Mouse (Mus musculus) gonadal fat pad, adult 2 months (tissue): Measurements from ENCODE around the gene Ankrd34c. TPM values are rescaled to one million over a fixed set of nuclear protein-coding genes. Genes with fewer than 3 reads are reported as not detected.

Source experiments
- DNase-seq: peaks from one replicate; pipeline ENCODE4 v3.0.0-alpha.2; 2012; ENCODE audit warnings: low read depth
- polyA plus RNA-seq: library from polyadenylated mRNA; depleted of rRNA; stranded (reverse); fragments of >200 nt; gene quantifications from 2 replicates; pipeline ENCODE4 v1.2.3, GENCODE M21; 2012; rRNA removed

Gene Ankrd34c
- polyA plus RNA-seq: 0.03 TPM in 1 of 2 replicates, not detected in the other

DNA sequence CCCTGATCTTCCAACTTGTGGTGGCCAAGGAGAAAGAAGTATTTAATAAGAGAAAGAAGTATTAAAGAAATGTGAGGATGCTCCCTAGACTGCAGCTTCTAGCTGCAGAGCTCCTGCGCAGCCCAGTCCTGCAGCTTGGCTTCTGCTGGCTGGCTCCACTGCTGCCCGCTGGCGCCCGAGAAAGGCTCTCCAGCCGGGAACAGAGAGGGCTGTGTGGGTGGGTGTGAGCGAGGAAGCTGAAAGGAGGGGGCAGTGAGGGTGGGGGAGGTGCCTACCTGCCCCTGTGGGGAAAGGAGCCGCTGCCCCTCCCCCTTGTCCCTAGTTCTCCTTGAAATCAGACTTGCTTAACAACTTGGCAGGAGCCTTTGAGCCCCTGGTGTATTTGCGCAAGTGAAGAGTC is at the start of gene Ankrd34c:
Gene Ankrd34c (minus strand): TSS at position 181 of the 400 bp plus-strand sequence.
- no peak for DNase-seq

DNA sequence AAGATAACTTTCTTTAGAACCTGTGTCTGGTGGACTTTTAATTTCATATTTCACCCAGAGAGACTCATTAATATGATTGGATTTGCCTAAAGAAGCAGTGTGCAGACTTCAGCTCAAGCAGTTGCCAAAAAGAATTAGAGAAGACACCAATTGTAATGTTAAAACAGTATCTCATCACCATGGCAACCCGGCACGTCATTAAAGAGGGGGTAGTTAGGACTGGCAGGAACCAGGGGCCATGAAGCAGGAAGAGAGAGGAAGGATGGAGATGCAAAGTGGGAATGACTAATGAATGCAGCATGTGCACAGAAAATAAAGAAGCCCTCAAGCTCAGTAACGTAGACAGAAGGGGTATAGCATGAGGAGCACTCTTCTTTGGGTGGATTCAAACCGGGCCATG is 49.3 kb upstream of the Ankrd34c start:
- DNase-seq: no peak

DNA sequence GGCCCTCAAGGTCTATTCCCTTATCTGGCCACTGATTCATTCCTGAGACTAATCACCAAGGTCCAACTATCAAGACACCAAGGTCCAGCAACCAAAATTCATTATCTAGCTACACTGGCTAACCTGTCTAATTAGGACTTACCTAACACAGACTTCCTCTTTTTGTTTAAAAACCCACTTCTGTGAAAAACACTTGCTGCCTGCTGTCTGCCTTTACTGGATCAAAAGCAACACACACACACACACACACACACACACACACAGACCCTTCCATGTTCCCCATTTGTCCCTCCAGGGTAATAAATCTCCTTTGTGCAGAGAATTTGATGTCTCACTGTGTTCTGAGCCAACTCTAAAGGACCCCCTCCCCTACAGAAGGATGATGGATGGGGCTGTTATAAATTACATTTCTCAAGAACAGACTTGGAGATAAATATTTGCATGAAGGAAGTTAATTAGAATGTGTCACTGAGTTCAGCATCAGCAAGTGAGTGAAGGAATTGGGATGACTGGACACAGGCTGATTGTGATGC is 43.2 kb upstream of the Ankrd34c start:
- DNase-seq: no peak

DNA sequence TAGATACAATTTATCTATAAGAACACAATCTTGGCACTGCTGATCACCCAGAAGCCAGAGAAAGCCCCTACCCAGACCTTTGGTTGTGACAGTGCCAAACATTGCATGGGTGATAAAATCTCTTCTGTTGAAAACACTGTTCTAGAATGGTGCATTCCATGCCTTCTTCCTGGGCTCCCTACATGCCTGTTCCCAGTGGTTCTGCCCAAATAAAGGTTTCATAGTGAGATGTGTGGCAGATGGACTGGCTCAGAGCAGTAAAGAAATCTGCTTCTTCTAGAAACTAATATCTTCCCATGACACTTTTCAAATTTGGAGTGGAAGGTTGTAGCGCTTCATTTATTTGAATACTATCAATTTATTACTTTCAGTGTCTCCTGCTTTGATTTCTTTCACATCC is 41.0 kb upstream of the Ankrd34c start:
- no peak for DNase-seq

DNA sequence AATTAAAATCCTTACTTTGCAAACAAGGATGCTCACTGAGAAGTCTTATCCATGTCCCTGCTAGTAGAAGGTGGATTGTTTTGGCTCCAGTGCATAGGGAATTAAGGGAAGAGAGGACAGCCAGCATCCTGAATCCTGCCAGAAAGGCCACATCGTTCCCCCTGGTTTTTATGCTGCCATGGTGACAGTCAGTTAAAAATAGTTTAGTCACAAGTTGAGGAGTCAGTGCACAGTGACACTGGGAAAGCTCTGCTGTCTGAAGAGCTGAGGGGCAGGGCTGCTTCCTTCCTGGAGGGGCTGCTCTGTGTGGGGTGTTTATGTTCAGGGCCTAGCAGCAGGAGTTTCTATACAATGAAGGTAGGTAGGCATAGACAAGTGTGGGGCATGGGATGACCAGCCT is 32.9 kb upstream of the Ankrd34c start:
- no peak for DNase-seq

DNA sequence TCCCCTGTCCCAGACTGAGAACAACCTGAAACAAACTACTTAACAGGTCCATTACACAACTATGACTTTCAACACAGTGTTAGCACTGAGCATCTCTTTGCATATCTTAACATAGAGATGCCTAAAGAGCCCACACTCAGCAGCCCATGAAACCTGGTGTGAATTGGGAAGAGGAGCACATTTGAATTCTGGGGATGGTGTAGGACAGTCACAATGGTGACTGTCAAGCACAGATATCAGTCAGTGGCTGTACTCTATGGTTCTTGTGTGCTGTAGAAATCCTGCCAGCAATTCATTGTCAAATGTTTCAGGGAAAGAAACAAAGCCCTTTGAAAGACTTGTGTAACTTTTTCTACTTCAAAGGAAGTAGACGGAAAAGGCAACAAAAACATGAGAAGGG is 23.7 kb upstream of the Ankrd34c start:
- DNase-seq: no peak

DNA sequence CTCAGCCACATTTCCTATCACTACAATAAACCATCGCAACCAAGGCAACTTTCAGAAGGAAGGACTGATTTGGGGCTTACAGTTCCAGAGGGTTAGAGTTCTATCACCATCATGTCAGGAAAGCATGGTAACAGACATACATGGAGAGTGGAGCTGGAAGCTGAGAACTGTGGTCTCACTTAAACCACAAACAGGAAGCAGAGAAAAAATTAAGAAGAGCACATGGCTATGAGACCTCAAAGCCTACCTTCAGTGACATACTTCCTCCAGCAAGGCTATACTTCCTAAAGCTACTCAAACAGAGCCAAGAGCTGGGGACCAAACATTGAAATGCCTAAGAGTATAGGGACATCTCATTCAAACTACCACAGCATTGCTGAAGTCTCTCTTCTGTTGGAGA is 20.3 kb upstream of the Ankrd34c start:
- DNase-seq: no peak

DNA sequence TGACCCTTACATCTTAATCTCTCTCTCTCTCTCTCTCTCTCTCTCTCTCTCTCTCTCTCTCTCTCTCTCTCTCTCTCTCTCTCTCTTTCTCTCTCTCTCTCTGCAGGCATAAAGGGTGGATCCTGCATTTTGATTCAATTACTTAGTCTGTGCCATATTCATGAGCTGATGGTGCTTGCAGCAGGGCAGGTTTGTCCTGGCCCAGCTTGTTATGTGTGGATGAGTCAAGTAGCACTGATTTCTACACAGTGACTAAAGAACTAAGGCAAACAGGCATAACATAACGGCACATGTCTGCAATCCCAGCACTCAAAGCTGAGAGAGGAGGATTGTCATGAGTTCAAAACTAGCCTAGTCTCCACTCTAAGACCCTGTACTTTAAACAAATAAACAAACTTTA is 19.9 kb upstream of the Ankrd34c start:
- DNase-seq: no peak

DNA sequence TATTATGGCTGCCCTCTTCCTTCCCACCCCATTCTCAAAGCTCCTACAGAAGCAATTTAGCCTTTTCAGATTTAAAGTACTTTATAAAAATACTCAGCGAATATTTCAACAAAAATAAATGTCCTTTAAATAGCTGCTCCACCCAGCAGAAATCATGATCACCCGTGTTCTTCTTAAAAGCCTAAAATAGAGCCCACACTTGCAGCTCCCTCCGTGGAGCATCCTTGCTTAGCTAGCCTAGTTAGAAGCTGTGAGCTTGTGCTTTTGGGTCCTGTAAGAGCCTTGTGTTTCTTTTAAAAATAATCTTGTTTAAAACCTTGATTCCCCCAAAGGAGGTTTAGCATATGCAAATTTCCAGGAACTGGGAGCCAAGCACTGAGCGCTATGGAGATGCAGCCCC is 19.3 kb upstream of the Ankrd34c start:
- DNase-seq: no peak

DNA sequence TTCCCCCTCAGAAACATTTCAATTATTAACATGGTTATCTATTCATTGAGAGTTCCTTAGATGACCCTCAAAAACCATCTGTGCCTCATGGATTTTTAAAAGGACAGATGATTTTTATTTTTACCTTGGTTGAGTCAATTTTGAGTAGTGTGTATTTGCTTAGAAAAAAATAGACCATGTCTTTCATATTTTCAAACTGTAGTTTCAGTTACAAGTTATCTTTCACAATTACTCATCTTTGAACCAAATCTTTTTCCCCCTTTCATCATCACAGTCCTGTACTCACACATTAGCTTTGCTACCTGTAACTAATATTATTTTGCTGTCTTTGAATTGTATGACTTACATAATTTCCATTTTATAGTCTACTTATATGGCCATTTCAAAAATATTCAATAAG is 1.8 kb upstream of the Ankrd34c start:
- no peak for DNase-seq

DNA sequence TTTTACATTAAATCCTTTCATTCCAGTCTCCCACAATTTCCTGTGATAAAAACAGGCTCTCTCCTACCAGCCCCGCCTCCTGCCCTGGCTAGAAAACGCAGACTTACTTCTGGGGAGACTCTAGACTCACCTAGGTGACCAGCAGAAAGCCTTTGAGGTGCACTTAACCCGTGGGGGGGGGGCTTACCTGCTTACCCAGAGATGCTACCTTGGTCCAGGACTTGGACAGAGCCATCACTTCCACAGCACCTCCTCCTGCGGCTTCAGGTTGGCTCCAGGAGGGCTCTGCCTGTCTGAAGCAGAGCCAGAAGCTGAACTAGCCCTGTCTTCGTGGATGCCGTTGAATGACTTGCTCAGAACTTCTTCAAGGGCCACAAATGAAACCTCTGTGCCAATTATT is 387 bp downstream of the Ankrd34c start:
- DNase-seq: no peak

DNA sequence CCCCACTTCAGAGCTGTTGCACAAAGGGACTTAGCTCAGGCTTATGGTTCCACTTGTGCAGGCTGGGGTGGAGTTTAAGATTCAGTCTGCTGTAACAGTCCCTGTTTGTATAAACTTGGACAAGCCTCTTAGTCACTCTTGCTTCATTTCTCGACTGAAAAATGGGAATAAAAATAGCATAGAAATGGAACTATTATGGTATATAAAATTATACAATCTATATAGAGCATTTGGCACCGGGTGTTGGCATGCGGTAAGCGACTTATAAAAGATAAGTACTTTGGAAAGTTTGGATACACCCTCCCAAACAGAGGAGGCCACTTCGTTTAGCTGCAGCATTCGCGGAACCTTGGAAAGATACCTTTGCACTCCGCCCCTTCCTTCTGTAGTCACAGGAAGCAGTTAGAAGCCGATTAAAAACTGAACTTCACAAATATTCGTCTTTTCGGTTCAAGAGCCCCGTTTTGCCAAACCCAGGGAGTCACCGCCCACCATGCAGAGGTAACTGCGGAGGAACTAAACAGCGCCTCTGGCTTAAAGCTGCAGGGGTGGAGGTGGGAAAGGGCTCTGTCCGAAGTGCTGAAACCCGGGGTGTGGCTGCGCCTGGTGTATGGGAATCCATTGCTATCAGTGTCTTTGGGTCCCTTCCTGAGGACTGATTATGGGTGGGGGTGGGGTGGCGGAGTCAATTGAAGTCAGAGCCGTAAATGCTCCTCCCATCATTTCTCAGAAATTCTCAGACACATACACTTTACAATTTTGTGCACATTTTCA is 1.2 kb downstream of the Ankrd34c start:
- no peak for DNase-seq

DNA sequence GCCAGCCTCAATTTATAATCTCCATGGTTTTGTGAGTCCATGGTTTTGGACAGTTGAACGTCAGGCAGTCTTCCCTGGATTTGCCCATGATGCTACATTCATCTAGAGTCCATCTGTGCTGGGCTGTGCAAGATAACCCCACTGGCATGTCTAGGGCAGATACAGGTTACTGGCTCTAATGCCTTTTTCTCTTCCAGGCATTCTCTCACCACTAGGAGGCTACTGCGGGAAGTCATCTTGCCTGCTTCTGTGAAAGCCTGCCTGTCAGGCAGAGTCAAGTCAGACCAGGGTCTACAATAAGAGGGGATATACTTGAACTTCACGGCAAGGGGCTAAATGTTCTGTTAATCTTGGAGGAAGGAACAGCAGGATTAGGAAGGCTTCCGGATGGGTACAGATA is 31.4 kb downstream of the Ankrd34c start:
- no peak for DNase-seq

DNA sequence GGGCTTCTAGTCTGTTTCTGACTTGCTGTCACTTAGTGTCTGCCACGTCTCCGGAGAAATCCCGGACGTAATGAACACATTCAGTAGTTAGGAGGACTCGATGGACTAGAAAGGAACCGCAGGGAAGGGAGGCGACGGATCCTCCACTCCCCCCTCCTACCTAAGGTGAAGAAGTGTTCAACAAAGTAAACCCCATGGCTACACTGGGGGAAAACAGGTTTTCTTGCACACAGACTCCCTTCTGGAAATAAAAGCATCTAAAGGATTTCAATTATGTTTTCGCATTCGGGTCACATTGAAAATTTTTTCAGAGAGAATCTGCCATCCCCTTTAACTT is 33.1 kb downstream of the Ankrd34c start:
- DNase-seq: no peak

DNA sequence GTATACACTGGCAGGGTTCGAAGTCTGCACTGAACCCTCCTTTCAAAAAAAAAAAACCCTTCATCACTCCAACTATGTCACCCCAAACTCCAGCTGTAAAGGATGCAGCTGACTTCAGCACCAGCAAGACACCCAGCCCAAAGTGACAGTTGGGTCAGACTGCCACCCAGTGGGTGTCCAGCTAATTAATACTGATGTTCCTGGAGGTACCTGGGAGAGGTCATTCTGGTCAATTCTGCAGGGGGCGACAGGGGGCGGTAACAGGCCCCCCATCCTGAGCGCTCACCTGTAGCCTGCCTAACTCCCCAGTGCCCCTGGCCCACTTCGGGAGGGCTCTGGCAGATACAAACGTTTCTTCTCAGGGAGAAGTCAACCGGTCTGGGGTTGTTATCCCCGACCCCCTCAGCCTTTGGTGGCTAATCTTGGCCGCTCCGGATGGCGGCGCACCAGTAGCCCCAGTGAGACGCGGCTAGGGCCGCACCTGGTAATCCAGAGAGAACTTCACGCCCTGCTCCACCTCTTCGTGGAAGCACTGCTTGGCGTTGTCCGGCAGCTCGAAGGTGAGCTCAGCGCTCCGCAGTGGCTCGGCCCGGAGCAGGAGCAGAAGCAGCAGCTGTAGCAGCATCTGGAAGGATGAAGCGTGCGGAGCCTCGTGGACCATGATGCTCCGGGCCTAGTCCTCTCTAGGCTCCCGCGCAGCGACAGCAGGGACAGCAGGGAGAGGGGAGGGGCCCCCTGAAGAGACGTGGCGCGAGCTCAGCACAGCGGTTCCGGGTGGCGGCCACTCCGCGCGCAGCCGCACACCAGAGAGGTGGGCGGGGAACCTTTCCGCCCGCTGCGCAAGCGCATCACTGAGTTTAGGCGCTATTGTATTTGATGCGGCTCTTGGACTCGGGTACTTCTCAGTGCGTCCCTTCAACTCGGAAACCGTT is 33.7 kb downstream of the Ankrd34c start, which contains the start of gene Tmed3:
Gene Tmed3 (minus strand): TSS at position 804 of the 932 bp plus-strand sequence.
- DNase-seq: peak; percentile 34

DNA sequence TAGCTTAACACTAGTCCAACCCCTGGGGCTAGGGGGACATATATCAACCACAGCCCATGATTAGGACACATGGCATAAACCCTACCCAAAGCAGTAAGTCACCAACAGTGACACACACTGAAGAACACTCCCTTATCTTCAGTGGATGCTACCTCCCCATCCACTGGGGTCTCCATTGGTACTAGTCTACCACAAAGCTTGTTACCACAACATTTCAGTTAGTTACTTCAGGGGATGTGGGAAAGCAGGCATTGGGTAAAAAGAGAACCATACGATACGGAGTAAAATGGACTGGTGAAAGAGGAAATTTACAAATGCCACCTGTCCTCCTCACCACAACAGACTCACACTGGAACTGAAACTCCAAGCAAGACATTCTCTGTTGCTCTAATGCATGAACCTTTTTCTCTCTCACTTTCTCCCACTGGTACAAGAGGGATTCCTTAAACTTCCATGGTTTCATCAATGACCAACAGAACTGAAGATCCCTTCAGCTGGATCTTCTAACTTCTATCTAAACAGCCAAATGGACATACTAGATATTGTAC is 37.3 kb downstream of the Ankrd34c start:
- DNase-seq: no peak

DNA sequence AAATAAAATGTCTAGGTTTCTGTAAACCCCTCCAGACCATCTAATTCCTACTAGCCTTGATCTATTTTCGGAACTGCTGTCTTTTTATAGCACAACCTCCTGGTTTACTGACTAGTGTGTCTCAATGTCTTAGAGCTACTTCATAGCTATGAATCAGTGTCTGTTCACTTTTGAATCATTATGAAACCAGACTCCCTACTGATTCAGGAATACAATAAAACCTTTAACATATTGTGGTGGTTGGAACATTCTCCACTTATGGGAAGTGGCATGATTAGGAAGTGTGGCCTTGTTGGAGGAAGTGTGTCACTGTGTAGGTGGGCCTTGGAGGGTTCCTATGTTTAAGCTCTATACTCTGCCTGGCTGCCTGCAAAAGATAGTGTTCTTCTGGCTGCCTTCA is 43.1 kb downstream of the Ankrd34c start:
- no peak for DNase-seq

DNA sequence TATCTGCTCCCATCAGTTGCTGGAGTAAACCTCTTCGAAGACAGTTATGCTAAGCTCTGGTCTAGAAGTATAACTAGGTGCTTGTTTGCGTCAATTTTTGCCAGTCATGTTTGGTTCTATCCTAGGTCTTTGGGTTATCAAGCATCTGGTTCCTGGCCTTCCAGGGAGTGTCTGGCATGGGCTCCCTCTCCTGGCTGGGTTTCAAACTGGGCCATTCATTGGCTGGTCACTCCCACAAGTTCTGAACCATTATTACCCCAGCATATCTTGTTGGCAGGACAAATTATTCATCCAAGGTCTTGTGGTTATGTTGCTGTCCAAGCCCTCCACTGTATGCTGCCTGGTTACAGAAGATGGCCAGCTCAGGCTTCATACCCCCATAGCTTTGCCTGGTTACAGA is 44.6 kb downstream of the Ankrd34c start:
- DNase-seq: no peak

DNA sequence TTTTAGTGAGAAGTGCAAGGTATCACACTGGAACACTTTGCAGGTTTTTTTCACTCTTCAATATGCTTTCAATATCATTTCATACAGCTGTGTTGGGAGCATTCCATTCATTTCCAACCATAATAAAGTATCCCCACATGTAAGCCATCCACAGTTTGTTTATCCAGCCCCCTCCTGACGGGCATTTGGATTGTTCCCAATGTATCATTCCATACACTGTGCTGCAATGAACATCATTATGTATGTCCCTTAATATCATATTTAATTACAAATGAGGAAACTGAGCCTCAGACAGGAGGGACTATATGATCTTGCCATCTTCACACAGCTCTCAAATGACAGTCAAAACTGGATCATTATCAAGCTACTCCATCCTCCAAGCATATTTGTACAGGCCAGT is 49.1 kb downstream of the Ankrd34c start:
- no peak for DNase-seq

DNA sequence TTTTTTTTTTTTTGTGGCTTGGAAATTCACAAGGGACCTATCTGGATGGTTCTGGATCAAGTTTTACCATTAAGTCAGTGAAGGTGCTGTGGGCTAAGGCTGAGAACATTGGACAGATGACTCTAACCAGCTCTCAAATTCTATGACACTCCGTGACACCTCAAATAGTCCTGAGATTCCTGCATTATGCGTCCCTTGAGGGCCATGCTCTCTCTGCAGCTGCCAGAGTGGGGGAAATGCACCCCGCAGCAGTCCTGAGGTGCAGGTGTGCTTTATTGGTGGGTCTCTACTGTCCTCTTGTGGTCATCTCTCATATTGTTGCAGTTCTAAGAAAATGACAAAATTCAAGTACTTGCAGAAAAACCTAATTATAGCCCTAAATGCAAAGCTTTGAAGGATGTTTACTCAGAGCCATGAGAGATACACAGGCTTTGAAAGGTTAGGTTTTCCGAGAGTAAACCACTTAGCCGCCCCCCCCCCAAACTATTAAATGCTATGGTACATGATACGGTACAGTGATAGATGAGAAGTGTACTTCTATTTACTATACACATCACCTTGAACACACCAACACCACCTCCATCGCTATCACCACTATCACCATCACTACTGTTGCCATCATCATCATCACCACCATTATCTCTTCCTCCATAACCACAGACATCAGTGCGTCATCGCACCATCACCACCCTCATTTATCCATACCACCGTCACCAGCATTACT is 50.6 kb downstream of the Ankrd34c start:
- no peak for DNase-seq

DNA sequence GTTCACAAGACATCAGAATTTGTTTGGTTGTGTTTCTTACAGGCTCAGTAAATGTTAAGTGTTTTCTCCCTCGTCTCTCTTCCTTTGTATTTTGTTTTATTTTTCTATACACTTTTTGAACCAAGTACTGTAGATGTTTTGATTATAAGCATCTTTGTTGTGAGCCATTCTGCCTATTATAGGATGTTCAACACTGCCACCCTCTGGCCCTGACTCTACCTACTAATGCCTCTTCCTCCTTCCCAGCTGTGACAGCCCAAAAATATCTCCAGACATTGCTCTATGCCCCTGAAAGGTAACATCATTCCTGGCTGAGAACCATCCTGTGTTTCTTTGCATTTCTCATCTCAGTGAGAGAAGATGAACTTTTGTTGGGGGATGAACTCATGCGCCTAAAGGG is 52.0 kb downstream of the Ankrd34c start:
- DNase-seq: no peak

DNA sequence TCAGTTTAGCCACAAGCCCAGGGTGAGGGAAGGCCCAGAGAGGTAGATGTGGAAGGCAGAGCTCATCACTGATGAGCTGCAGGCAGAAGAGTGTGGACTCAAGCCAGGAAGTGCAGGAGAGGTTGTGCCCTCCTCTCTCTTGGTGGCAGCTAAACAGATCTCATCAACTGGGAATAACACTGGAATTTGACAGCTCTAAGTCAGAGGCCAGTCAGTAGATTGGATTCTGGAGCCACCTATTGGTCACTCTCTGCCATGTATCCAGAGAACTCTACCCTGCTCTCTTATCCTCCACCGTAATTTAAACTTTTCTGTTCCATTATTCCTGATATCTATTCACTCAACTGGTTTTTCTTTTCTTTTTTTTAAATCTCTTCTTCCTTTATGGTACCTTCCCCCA is 59.3 kb downstream of the Ankrd34c start:
- no peak for DNase-seq
